Mouse (Mus musculus): Measurements from ENCODE around the gene Mcoln3.

Mcoln3 gene

DNA sequence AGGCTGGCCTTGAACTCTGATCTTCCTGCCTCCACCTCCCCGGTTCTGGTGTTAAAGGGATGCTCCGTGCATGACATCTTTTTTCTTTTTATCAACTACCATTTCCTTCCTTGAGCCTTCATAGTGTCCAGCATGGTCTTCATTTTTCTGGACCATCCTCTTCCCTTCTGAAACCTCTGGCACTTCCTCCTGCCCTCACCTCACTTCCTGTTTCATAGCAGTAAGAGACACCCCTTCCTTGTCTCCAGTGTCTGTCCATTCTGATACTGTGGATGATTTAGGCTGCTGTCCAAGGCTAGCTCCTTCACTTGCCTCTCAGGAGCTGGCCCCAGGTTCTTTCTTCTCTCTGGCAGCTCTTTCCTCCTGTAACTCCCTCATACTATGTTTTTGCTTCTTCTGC lies 18.2 kb downstream of the Mcoln3 start:
- no peak for DNase-seq

DNA sequence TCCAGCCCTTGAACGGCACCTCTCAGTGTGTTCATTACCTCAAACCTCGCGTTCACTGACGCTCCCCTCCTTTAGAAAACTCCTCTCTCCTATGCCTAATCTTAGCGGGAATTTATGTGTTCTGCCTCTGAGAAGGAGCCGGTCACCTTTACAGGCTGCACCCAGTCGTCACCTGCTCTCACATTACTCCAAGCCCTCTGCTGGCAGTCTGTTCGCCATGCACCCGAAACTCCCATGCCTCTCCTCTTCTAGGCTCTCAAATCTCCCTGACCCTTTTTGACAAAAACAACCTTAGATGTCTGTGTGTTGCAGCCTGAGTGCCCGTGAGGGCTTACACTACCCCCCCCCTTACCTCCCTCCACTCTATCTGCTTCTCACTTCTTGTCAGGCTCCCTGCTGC lies 19.2 kb downstream of the Mcoln3 start:
- DNase-seq = no peak

DNA sequence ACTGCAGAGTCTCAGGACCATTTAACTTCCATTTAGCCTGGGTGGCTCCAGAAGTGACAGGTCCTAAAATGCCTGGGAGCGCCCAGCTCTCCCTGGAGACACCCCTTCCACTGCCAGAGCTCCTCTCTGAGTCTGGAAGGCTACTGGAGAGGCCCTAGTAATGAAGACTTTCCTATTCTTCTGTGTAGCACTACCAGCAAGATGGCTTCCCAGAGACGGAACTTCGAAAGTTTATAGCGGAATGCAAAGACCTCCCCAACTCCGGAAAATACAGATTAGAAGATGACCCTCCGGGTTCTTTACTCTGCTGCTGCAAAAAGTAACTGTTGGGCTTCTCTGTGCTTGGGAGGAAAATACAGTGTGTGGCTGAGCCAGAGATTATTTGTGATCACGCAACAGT lies 23.0 kb downstream of the Mcoln3 start:
- no peak for DNase-seq

DNA sequence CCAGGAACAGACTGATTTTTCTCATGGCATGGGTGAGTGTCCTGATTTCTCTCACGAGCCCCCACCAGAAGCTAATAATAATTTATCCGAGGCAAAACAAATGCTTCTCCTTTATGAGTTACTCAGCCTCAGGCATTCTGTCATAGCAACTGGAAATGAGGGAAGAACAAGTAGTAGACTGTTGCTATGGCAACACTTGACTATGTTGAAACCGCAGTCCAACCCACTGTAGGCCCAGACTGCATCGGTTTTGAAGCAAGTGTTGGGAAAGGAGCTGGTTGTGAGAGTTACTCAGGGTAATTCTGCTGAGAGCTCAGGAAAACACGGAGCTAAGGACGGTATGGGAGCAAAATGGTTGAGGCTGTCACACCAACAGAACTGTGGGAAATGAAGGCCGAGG lies 25.3 kb downstream of the Mcoln3 start:
- no peak for DNase-seq

DNA sequence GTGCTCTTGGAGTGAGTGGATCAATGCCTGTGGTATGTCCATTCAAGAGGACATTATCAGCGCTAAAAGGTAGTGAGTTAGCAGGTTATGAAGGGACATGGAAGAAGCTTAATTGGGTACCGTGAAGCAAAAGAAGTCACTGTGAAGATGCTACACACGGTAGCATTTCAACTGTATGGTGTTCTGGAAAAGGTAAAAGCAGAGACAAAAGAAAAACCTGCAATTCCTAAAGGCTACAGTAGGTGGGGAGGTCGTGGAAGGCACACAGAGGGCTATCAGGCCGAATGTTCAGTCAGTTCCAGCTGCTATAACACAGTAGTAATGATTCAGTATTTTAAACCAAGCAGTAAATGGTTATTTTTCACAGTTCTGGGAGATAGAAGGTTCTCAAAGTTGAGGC lies 28.3 kb downstream of the Mcoln3 start:
- DNase-seq = no peak

DNA sequence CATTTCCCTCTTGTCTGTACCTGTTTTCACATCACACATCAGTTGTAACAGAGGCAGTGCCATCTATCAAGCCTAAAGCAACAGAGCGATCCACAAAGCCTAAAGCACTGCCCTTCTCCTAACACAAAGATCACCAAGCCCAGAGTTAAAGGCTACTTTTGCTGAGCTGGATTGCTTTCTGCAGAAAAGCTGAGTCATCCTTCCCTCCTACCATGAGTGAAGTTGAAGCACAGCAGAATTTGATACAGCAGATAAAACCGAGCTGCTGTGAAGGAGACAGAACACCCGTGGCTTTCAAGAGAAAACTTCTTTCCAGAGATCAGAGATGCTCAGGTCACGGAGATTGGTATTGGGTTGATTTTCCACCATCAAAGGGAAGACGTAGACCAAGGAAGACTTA lies 28.9 kb downstream of the Mcoln3 start:
- no peak for DNase-seq

DNA sequence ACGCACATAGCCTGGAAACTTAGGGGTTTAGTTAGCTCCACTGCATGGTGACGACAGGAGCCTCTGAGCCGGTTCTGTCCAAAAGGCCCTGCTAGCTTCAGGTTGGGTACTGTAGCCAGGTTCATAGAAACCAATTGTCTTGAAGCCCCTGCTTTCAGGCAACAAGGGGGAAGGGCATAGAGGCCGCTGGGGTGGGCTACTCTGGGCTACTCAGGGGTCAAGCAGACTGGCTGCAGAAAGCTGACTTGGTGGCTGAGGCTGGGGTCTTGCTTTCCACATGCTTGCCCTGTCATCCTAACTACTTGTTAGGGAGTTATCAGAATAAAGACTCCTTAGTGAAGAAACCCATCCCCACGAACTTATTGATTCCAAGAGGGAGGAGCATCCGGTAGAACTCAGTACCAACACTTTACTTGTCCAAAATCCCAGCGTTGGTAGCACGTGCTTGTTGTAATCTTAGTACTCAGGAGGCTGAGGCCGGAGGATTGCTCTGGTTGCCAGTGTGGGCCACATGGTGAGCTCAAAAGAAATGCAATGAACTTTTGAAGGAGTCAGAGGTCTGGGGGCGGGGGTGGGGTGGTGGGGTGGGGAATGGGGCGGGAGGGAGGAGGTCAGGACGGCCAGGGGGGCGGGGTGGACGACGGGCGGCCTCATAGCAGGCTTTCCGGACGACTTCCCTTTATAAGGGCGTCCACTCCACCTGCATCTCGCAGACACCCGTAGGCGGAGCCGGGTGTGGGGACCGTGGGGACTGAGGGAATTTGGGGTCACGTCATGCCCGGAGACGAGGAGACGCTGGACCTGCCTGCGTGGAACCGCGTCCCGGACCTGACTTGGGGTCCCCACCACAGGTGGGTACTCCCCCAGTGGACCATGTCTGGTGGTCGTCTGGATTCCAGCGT lies 32.2 kb downstream of the Mcoln3 start, which contains the start of gene Mcoln2:
TSS of gene Mcoln2 (plus strand) at position 678 of the 902 bp plus-strand sequence.
- peak; percentile 5 to 12 for DNase-seq

DNA sequence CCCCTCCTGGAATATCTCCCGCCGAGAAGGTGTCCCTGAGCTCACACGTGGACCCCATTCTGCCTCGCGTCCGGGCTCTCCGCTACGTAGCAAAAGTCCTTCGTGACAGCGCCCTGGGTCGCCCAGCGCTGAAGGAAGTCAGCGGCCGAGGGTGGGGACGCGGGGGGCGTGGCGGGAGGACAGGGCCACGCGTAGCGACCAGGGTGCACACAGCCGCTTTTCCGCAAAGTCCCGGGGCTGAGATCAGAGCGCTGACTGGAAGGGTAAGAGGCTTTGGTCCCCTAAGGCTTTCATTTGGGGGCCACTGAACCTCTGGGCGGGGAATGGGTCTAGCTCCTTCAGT lies 32.8 kb downstream of the Mcoln3 start:
- DNase-seq = peak; percentile 35 to 43

DNA sequence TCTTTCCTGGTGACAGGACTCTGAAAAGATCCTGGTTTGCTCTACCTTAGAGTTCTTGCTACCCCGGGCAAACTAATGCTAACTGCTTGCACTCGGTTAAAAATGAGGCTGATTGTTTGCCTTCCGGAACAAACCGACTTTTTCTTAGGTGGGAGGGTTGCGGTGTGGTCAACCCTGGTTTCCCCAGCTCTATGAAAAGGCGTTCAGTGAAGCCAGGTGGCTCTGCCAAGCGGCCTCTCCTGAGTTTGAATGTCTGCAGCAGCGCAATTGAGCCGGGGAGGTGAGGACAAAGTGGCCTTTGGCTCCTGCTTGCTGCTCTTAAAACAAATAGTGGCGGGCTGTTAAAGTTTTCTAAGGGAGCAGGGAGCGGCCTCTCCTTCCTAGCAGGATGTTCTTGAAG lies 33.3 kb downstream of the Mcoln3 start:
- peak; percentile 17 to 20 for DNase-seq

DNA sequence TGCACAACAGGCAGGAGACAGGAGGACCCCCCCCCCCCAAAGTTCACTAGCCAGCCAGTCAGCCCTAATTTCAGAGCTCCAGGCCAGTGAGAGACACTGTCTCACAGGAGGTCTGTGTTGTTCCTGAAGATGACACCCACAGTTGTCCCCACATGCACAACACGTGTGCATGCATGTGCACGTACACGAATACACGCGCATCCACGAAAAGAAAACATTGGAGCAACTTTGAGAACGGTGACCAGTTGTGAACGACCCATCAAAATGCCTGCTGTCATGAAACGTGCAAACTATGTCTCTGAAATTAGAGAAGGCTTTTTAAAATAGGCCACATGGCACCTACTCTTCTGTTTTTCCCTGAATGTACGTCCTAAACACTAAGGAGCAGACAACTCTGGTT lies 34.1 kb downstream of the Mcoln3 start:
- DNase-seq = no peak

DNA sequence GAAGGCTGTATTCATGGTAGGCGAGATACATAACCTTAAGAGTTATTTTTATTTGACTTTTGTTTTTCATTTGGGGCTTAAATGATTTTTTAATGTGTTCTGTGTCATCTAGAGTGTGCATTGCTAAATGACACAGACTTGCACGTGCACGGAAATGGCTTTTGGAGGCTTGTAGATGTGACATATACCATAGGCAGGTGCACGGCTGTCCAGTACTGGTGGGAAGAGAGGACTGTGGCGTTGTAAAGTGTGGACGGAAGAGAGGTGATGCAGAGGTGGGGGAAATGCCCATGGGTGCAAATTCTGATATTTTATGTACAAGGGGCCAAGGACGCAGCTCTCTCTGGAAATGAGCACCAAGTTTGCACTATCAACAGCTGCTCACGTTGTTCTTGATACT lies 34.5 kb downstream of the Mcoln3 start:
- DNase-seq = no peak

DNA sequence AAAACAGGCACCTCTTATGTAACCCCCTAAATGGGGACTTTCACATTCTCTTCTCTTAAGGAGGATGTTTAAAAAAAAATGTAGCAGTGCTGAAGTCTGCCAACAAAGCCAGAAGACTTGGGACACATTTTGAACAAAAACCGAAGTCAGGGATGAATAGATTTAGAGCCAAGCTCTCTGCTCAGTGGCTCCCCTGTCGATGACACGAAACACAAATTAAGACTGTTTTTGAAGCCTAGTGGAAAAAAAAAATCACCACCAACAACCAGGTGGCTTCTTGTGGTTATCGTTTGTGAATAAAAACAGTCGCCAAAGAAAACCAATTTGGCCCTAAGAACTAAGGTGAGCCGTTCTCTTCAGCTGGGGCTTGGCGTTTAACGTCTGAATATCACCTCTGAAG lies 35.1 kb downstream of the Mcoln3 start:
- no peak for DNase-seq

DNA sequence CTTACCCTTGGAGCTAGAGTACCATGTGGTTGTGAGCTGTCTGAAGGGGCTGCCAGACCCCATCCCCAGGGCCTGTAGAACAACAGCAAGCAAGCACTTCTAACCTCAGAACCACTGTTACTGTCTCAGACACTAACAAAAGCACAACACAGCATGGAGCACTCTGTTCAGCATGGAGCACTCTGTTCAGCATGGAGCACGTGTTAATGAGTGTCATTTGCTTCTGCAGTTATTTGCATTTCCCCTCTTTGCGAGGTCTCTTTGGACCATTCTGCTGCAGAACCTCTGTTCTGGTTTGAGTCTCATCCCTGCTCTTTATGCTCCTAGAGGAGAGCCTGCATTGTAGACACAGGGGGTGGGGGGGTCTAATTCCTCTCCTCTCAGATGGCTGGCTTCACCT lies 35.7 kb downstream of the Mcoln3 start:
- DNase-seq = no peak

DNA sequence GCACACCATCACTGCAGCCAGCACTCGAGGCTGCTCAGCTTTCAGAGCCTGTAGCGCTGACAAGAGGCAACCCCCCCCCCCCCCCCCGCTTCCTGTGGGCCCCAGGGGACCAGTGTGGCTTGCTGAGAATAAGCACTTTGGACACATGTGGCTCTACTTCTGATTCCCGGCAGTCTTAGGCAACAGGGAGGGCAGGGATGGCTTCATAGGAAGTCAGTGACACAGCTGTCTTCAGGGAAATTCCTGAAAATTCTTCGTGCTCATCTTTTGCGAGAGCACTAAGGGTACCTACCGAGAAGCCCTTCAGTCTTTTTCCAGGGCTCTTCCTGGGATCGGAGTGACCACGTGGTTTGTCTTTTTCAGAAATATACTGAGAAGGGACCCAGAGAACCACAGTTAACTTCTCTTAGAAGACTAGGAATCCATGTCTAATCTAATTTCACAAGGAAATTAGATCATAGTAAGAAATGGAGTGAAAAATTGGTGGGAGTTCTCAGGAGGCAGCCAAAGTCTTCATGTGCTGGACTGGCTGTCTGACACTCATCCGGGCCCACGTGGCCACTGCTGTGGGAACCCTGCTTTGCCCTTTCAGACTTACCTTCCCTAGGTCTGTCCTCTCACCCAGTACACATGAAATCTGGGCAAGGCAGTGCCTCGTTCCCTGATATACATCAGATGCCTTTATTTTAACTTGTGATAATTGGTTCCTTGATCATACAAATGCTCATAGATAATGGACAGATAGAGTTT lies 36.8 kb downstream of the Mcoln3 start:
- no peak for DNase-seq

DNA sequence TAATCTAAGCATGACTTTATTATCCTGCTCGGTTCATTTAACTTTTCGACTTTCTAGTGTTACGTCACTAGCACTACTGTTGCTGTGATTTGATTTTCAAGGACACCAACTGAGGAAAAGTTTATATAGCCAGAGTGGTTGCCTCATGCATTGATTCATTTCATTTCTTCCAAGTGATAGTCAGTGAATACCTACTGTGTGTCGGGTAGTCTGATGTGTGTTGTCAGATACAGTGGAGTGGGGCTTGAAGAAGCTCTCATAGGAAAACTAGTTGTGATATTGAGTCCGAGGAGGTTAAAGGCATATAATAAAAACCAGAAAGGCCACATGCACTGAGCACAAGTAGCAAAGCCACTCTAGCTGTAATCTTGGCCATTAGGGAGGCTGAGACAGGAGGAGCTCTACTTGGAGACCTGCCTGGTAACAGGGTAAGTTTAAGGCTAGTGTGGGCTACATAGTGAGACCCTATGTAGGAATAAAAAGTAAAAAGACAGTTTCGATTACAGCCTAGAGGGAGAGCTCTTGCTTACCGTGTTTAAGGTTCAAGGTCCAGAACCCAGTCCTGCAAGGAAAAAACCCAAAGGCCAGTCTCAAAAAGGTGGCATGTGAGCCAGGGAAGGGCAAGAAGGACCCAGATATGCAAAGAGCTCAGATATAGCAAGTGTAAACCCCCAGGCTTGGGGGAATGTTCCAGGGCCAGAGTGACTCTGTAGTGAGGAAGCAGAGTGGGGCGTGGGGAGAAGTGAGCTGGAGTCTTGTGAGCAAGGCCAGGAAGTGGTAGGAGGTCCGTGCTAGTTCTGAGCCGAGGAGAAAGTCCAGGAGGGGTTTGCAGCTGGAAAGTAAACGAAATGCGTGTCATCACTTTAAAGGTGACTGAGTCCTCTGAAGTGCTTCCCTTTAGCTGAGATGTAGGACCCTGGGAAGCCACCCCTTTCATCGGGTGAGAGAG lies 38.7 kb downstream of the Mcoln3 start:
- DNase-seq = no peak

DNA sequence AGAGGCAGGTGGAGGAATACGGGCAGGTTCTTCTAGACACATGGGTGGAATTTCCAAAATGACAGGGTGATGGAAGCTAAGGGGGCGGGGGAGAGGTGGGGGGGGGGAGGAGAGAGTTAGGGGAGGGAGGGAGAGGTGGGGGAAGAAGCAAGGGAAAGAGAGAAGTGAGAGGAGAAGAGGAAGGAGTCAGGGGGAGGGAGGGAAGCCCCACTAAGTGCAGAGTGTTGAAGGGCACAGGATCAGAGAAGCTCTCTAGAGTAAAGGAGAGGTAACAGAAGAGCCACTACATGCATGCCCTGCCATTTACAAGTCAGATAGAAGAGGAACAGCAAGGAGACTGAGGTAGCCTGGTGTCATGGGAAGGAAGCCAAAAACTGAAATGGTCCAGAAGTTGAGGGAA lies 39.6 kb downstream of the Mcoln3 start:
- DNase-seq = no peak

DNA sequence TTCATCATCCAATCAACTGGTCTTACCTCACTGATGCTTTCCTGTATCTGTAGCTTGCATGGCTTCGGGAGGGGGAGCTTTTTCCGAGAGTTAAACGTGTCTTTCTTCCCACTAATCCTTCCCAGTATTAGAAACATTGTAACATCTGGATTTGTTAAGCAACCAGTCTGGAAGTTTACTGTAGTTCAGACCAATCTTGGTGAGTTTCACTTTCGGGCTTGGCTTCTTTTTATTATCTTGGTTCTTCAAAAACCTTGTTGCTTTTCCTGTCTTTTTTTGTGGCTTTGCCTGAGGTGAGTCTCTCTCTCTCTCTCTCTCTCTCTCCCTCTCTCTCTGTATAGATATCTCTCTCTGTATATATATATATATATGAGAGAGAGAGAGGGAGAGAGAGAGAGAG lies 40.8 kb downstream of the Mcoln3 start:
- DNase-seq = no peak

DNA sequence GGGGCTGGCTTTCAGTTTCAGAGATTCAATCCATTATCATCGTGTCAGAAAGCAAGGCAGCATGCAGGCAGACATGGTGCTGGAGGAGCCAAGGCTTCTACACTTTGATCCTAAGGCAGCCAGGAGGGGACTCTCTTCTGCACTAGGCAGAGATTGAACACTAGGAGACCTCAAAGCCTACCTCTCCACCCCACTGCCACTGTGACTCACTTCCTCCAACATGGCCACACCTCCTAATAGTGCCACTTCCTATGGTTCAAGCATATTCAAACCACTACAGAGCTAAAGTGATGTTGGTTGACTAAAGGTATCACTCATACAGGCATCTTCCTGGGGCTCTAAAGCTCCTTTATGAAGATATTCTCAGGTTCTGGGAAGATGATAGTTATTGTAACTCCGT lies 42.1 kb downstream of the Mcoln3 start:
- DNase-seq = no peak

DNA sequence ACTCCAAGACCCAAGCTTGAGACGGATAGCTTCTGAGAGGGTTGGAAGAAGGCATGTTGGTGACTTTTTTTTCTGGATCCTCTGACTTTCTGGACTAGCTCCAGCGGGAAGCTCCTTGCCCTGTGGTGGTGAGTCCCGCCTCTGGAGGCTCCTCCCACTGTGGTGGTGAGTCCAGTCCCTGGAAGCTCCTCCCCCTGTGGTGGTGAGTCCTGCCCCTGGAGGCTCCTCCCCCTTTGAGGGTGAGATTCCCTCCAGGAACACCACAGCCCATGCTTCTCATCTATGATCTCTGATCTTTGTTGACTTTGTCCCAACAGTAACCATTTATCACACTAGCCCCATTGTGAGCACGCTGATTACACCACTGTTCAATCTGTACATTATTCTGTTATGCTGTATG lies 44.9 kb downstream of the Mcoln3 start:
- DNase-seq = no peak

DNA sequence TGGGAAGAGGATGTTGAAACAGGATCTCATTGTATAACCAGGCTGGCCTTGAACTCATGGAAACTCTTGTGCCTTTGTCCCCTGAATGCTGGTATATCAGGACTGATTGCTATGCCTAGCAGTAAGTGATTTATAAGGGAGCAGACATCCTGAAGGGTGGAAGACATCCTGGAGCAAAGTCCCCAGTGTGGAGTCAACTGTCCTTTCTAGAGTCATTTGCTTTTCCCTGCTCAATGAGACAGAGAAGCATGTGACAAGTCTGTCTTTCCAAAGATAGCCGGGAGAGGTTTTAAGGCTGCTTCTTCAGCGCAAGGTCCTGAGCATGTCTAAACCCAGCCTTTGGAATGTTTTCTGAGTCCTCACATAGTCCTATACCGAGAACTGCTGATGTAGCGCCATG lies 52.1 kb downstream of the Mcoln3 start:
- no peak for DNase-seq

DNA sequence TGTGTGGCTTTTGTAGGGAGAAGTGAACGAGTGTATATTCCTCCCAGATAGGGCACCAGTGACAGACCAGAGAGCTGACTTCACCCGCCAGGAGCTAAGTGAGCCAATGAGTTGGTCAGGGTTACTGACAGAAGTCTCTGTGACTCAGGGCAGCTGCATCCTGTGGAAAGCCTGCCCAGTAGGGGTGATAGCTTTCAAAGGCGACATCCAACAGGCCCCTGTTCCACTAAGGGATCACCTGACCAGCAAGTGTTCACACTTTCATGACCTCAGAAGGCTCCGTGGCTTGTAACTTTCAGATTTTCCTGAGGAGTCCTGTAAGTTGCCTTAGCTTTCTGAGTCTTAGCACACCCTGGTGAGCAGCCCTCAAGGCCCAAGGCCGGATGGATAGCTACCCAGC lies 55.8 kb downstream of the Mcoln3 start:
- no peak for DNase-seq

DNA sequence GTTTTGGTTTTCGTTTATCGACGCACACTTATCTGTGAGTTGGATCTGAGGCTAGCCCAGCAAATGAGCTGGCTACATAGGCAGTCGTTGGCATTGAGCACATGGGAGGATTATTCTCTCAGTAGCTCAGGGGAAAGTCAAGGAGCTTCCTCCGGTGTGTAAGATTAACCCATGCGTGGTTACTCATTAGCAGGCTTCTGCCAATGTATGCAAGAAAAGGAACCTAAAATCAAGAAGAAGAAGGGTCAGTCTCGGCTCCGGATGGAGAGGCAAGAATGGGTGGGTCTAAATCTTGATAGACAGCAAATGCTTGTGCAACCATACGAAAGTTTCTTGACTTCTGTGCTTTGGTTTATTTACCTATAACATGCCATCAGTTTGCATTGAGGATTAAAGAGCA lies 57.0 kb downstream of the Mcoln3 start:
- DNase-seq = no peak

DNA sequence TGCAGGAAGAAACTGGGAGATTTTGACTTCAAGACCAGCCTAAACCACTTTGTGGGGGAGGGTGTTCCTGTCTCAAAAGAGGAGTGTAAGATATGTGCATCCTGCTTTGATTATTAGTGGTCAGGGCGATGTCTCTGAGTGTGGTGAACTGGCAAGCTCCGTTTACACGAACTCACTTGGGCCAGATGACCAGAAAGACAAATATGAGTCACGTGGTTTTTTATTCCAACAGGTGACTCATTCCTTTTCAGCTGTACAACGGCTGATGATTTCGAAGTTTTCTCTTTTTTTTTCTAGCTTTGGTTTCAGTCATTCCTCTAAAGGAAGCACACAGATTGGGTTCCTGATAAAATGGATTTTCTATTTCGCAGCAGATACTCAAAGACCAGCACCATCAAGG lies 60.0 kb downstream of the Mcoln3 start:
- no peak for DNase-seq

All from lung, adult 18-20 months (tissue).